Mouse (Mus musculus) cerebellum, postnatal 4 days (tissue): ENCODE data around the gene Prex1.
A peak's percentile ranks its signal among the peaks of the same experiment; 100 is the strongest.

Source experiments
- DNase-seq, 2 experiments: peaks; one replicate each; pipeline ENCODE4 v3.0.0; 2022; ENCODE audit warnings: low spot score in 2 of 2, mixed read lengths in 1 of 2

The Prex1 gene

DNA sequence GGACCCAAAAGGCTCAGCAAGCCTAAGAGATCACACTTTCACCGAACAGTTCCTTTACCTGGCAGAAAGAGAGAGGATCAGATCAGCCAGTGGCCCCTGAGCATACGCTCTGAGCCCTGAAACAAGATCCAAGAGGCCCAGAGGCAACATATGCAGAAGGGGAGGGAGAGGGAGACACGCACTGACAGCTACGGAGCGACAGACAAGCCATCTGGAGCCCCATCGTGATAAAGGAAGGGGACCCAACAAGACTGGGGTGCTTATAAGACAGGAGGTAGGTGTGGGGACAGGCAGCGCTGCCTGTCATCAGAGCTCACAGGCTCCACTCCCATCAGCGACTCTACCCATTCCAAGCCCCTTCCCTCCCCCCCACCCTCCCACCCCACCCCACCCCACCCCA is 27.8 kb downstream of the Prex1 start:
- DNase-seq, result no peak

DNA sequence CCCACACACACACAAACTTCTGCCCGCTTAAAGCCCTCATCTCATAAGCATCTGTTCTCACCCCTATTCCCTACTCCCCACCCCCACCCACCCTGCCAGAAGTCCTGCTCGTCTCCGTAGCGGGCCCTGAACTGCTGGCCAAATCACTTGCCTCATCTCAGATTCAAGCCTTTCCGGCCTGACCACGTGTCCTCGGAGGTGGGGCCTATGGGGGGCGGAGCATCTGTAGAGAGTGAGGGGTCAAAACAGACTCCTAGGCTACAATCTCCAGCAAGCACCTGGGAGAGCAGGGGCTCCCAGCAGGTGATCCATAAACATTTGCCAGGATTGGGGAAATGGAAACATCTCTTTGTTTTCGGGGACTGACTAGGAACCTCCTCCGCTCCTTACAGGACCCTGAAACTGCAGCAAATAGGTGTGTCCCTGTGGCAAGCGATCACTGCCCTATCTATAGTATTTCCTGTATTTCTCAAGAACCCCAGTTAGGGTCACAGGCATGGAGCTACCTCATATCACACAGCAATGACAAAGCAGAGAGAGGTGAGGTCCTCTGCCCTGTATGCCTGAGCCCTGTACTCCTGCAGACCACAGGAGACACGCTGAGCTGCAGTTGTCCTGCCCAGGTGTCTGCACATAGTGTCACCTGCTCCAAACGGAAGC is 29.6 kb downstream of the Prex1 start:
- DNase-seq, result peak in 1 of 2 experiments; percentile 32

DNA sequence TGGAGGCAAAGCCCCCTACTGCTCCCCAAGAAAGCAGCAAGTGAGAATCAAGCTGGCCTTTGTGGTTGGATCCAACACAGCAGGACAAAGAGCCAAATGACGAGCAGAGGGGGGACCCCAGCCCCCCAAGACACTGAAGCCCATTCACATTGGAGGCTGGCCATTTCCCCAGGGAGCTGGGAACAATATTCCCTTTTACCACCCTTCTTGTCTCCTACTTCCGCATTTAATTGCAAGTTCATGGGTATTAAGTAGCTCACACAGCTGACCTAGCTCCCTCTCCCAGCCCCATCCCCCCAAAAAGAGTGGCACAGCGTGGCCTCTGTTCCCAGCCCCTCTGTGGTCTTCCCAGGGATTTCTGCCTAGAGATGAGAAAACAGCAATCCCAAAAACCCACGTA is 30.8 kb downstream of the Prex1 start:
- DNase-seq, result peak in 1 of 2 experiments; percentile 40

DNA sequence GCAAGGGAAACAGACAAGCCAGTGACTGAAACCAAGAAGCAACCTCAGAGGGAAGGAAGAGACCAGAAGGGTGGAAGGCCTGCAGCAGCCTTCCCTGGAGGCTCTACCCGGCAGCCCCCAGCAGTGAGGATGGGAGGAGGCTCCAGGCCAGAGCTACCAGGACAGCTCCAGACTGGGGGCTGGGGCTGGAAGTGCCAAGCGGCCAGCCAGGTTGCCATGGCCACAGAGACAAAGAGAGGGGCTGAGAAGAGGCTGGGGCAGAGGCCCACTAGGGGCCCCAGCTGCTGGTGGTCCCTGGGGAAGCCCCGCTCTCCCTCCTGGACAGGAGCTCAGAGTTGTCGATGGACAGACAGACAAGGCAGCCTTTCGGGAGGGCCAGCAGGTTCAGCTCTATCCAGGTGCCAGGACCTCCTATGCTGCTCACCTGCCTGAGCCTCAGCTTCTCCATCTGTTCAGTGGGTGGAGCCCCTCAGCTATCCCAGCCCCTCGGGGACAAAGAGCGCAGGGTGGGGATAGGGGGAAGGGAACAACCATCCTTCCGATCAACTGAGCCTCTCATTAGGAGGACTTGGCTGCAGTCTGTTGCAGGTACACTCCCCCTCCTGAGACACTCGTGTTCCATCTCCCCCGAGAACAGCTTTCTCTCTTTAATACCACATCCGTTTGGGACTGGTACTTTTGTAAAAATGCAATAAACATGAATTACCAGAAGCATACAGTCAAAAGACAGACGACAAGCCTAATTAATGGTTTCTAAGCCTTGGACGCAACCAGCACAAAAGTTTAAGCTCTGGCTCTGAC is 34.5 kb downstream of the Prex1 start:
- DNase-seq, result peak in 1 of 2 experiments; percentile 51

DNA sequence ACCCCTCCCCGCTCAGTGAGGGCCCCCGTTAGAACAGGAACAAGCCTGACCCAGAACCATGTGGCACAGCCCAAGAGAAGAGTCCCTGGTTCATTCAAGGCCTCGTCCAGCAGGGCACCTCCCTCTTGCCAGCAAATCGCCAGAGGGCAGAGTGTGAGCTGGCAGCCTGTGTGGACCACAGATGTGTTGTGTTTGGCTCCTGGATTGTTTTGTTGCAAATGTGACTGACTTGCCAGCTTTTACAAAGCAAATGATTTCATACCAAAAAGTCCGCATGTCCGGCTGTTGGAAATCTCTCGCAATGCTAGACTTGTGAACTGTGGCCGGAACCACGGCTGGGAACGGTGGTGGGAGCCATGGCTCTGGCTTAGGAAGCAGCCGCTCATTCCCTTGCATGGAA is 36.7 kb downstream of the Prex1 start:
- DNase-seq, result peak in 1 of 2 experiments; percentile 58

DNA sequence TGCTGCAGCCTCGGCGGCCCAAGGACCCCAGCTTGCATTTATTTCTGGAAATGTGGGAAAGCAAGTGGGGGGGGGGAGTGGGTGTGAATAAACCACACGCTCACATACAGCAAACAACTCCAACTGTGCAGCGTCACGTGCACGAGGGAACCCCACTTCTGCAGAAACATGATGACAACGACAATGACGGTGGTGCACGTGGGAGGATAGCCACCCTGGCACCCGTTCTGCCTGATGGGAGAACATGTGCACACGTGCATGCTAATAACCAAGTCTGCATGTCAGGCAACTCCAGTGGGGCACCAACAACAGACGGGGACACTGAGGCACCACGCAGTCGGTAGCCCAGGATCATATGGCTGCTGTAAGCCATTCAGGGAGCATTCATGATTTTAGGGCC is 37.1 kb downstream of the Prex1 start:
- DNase-seq, result no peak

DNA sequence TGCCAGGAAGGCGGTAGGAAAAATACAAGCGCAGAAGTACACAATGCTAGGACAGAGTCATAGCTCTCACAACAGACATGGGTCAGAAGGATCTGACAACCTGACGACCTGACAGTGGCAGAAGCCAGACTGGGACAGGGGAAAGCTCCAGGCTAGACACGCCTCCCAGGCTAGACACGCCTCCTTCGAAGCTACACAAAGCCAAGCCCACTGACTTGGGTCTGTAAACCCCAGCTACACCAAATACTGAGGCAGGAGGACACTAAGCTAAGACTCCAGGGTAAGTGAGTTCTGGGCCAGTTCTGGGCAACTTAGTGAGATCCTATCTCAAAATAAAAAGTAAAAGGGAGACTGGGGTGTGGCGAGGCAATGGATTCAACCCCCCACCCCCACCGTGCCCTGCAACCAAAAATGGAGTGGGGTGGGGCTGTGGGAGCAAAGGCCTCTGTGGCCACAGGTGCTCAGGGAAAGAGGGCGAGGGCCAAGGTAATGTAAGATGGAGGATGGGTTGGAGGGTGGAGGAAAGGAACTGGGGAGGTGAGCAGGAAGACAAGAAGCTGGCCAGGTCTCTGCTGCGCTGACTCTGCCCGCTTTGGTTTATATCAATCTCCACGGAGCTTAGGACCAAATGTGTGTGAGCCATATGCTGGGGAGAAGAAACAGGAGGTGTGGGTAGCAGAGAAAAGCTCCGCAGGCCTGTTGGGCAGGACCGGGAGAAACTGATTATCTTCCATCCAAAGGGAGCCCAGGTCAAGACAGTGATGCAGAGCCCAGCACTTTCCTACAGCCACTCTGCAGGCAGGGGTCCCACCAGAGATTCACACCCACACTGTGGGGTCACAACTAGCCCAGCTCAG is 37.8 kb downstream of the Prex1 start:
- DNase-seq, result no peak

DNA sequence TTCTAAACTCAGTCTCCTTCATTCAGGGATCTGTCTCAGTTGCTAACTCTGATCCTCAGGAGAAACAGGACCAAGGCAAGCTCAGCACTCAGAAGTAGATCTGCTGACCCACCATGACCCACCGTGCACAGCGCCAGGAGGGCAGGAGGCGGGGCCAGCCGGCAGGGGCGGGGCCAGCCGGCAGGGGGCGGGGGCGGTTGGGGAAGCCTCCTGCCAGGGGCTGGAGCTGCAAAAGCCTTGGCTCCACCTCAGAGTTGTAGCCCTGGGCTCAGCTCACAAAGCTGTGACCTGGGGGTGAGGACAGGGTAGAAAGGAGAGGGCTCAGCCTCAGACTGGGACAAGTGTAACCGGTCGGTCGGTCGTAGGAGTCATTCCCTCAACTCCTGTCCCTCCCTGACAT is 38.9 kb downstream of the Prex1 start:
- DNase-seq, result no peak

DNA sequence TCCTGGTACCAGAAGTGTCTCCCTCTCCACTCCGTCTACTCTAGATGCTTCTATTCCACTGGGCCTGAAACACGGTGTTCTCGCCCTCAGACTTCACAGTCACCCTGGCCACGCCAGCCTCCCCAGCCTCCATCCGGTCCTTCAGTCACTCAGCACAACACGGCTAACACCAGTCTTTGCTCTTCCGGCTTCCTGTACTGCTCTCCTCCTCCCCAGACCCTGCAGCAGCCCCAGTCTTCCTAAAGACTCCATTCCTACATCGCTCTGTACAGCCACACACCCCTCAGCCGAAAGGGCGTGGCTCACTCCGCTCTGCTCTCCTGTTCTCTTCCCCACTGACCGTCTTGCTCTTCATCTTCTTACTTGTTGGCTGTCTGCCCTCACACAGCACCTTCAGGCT is 39.7 kb downstream of the Prex1 start:
- DNase-seq, result no peak

DNA sequence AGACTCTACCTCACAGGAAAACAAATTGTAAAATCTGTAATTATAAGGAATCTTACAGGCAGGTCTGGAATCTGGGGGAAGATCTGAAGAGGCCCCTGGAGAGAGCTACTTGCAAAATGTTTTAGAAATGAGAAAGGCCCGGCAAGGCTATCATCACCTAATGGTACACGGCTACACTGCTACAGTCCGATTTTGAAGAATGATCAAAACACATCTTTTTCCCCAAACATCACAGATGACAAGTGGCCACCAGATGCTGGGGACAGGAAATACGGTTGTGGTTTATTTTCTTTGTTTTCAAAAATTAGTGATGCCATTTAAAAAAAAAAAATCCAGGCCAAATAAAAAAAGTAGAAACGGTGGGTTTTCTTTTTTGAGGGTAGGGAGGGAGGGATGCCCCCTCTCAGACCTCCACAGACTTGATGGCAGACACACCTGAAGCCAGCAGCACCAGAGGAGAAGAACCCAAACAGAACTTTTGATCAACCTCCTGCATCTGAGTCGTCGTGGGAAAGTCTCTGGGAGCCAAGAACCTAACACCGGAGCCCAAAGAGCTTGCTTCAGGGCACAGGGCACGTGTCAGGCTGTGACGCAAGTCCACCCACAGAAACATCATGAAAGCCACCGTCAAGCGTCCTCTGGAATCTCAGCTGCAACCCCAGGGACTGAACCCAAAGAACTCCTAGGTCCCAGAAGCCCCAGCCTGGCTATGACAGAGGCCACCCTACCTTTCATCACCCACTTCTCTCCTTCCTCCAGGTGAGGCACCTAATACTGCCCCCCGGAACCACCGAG is 41.3 kb downstream of the Prex1 start:
- DNase-seq, result no peak

DNA sequence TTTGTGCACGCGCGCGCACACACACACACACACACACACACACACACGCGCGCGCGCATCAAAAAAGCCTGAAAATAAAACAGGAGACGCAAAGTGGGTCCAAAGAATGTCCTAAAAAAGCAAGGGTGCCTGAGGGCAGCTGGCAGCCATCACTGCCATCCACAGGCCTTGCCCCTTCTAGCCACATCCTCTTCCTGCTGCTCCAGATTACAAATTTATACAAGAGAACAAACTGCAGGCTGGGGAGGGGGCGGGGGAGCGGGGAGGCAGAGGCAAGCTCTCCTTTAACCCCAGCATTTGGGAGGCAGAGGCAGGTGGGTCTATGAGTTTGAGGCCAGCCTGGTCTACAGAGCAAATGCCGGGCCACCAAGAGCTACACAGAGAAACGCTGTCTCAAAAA is 42.0 kb downstream of the Prex1 start:
- no peak for DNase-seq

DNA sequence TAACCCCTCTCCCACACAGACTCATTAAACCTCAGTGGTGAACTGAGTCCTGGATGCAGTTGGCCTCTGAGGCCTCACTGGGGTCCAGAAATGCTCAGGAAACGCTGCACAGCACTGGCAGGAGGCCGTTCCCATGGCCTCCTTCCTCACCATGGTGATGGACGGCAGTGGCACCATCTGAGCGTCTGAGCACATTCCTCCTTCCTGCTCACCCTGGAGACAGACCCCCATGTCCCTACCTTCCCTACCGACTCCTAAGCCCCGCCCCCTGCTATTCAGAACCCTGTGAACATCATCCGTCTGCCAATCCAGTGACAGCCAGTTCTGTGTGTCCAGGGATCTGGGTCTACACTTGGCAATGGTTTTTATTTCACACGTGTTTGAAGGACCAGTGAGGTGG is 42.6 kb downstream of the Prex1 start:
- no peak for DNase-seq

DNA sequence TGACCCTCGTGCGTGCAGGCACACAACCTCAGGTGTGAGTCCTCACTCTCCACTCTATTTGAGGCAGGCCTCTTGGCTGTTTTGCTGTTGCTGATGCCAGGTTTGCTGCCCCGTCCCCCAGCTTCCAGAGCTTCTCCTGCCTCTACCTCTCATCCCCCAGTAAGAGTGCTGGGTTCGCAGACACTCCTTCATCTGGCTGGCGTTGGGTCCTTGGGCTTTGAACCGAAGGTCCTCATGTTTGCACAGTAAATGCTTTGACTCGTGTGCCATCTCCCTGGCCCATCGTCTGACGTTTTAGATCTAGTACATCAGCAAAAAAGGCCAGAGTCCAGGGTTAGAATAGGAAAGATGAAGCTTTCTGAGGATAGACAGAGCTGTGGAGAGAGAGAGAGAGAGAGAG is 43.7 kb downstream of the Prex1 start:
- no peak for DNase-seq

DNA sequence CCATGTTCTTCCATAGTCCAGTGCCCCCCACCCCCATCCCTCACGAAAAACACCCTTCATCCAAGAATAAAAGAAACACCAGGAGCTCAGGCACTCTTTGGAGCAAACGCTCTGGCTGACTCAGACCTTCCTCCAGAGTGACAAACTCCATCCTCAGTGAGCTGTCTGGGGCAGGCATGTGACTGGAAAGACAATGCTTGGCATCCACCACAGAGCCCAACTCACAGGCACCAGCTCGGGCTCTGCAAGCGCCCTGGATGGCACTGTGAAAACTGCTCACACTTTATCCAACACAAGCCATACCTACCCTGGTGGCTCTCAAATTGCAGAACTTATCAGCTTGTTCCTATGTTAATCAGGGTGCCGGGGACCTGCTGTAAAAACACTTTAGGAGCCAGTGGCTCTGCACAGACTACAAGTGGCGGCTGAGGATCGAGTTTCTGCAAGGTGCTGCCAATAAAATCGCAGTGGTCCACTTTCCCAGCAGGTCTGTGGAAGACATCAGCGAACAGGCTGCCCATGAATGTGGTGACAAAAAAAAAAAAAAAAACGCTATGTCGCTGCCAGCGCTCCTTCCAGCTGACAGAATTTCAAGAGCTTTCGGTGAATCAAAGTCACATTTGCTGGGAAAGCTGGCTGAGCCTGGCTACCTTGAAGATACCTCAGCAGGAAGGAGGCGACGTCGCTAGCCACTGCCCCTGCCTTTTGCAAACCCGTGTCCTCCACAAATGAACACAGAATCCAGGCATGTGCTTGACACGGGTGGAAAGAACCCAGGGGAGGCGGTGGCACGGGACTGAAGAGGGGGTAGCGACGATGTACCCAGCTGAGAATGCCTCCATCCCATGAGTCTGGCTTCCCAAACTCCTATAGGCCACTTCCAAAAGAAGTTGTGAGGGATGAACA is 45.6 kb downstream of the Prex1 start:
- no peak for DNase-seq

DNA sequence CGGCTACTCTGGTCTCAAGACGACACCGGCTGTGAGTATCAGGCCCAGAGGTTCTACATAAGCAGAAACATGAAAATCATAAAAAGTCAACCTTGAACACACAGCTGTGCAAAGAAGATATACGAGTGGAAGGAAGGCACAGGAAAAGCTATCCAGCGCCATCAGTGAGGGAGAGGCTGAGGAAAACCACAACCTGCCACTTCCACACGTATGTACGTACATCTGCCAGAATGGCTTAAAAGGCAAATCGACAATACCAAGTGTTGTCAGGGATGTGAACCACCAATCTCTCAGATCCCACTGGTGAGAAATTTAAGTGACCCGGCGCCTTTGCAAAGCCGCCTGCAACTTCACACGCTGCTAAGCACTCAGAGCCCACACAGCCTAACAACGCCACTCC is 47.5 kb downstream of the Prex1 start:
- no peak for DNase-seq

DNA sequence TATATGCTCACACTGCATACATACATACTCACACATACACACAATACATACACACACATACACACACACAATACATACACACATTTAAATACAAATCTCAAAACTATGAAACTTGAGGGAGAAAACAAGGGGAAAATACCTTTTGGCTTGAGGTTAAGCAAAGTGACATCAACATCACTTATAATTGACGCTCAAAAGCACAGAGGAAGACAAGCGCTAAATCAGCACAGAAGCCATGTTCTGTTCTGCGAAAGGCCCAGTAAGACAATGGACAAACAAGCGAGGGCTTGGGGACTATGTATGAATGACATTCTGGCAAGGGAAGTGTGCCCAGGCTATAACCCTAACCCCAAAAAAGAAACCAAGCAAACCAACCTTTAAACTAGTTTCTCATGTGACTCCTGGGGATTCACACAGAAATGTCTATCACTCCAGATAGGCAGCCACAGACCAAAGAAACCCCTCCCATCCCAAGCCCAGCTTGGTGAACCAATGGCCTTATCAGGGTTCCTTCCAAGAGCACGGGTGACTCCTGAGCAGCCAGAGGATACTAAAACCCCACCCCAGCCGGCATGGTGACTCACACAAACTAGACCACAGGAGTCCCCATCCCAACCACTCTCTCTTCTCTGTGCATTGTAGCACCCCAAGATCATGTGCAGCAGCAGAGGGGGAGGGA is 48.2 kb downstream of the Prex1 start:
- DNase-seq, result no peak

DNA sequence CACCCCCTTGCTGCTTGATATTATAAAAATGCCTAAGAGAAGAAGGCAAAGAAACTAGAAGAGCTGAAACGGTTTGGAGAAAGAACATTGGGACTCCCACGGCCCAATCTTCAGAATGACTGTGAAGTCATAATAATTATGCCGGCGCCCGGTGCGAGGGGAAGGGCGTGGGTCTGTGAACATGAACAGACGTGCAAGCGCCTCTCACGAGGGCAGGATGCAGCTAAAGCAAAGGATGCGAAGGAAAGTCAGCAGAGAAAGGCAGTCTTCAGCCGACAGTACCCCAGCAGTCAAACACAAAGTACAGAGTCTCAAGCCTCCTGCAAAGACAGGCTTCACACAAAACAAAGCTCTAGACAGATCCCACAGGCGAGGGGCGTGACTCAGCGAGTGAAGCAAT is 49.1 kb downstream of the Prex1 start:
- no peak for DNase-seq

DNA sequence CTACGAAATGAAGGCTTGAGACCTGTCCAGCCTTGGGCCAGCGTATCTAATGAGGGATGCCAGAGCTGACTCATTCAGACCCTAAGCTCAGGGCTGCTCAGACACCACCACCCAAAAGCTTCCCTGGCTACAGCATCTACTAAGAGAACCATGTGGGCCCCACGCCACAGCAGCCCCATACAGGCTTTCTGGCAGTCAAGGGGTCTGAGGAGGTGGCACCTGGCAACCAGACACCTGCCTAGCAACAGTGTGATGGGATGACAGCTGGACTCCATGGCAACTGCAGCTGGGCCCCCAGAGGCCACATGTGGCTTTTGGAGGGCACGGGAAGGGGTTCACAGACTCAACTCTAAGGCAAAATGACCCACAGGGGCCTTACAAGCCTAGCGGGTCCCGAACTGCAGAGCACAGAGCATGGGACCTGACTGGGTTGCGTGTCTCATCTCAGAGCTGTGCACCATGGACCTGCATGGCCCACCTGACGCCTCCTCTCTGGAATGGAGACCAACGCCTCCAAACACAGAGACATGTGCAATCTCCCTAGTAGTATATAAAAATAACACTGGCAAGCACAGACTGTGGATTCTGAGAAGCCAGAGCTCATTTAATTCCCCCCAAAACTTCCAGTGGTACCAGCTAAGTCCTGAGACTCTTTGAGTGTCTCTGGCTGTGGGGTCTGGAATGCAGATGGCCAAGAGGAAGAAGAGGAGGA is 50.2 kb downstream of the Prex1 start:
- DNase-seq, result no peak

DNA sequence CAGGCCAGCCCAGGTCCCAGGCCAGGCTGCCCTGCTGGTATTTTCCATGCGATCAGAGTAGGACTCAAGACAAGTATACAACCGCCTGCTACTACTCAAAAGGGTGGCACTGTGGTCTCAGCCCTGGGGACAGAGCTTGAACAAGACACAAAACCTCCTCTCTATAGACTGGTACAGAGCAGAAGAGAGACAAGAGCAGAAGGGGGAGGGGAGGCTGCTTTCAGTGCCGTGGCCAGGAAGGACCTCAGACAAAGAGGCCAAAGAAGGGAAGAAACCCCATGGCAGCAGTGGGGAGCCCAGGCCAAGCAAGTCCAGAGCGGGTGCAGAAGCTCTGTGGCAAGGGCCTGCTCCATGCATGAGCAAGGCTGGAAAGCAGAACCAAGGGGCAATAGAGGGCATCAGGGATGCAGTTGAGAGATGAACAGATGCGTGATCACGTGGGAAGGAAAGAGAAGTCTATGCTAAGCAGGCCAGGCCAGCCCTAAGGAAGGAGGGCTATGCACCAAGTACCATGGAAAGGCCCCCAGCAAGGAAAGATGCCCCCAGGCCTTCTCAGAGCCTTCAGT is 51.0 kb downstream of the Prex1 start:
- DNase-seq, result no peak
